Mouse (Mus musculus) heart, adult 2 months (tissue): ENCODE data around the gene 2200002J24Rik.

ENCODE experiments used
- EP300 ChIP-seq: fragments of 200-500 bp; IDR thresholded peaks from 2 replicates; pipeline ENCODE4 v1.6.1; 2011; ENCODE audit warnings: low read depth, low read length, control low read depth; ENCODE audit not compliant: insufficient read depth
- POLR2A ChIP-seq: fragments of 200-500 bp; IDR thresholded peaks from 2 replicates; pipeline ENCODE4 v1.6.1; 2011; ENCODE audit warnings: mild to moderate bottlenecking, low read depth, low read length, control low read depth; ENCODE audit not compliant: insufficient read depth

- TF ChIP-seq EP300 (no peak), POLR2A (no peak)
Observed at GRCm38 (mm10) chr7:30723274-30723953, 24.7 kb downstream of the 2200002J24Rik start.
